Mouse (Mus musculus): ENCODE results near the gene Cpne4. TPM values are rescaled to one million over a fixed set of nuclear protein-coding genes. Genes with fewer than 3 reads are reported as not detected.

Gene Cpne4
- polyA plus RNA-seq, 1 experiment from 2014 or later = 1.4 TPM

DNA sequence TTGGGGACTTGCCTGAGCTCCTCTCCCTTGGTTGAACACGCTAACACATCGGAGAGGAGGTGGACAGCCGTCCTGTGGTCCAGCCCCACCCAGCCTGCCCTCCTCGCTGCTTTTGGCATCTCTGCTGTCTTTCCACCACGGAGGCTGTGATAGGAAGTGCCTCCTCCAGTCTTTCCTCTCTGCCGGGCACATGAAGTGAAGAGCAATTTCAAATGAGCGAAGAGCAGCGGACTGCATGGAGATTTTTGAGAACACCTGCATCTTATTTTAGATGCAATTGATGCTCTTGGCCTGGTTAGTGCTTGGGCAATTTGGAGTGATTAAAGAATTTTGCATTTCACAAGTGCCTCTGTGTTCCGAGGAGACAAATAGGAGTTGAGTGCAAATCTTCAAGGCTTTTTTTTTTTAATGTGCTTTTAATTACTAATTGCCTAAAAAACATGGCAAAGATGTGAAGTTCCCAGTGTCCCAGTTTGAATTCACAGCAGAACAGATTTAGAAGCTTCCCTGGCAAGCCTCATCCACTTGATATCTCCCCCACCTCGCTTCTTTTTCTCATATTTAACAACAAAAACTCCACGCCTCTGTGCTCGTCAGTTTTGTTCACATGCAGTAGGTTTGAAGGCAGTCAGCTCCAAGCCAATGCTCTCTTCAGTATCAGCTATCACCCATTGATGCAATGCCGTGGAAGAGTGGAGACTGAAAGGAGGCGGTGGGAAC is 195.7 kb downstream of the Cpne4 start:
- Histone ChIP-seq H3K4me2 (no peak overlapping the region), H3K36me3 (ENCODE audit: control insufficient read depth, insufficient read depth, low read length) (no peaks in the 10 kb centered on the region), H3K4me1 (replicated peaks; ENCODE audit: control insufficient read depth, insufficient read depth, low read length) (no peaks in the 10 kb centered on the region), H3K27ac (ENCODE audit: low read depth, low read length) (no peak overlapping the region), H3K9me3 (ENCODE audit: control insufficient read depth, low read length) (no peaks in the 10 kb centered on the region), H3K4me3 (ENCODE audit: low read depth, low read length) (no peak overlapping the region), H3K9ac (ENCODE audit: low read depth, low read length) (no peak overlapping the region), H3K27me3 (replicated peaks; ENCODE audit: control insufficient read depth, insufficient read depth, low read length) (no peaks in the 10 kb centered on the region)
- DNase-seq (ENCODE audit: low spot score) (no peak), ATAC-seq (replicated peaks; ENCODE audit: low FRiP score) (no peak)
- 80% methylated on average over 14 of the region's 14 CpGs for WGBS

DNA sequence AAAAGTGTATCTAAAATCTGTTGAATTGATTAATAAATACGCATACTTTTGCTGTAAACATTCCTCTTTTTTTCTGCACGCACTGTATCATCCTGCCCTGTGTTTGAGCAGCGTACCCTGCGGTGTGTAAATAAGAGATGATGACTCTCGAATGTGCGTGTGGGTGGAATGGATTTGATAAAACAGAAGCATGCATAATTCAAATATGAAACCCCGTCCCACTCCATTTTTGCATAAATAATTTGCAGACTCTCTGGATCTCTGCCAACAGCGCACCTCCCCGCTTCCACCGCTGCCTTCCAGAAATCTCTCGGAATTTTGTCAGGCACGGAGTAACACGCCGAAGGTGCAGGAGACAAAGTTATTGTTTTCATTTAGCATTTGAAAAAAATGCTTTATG is 208.4 kb downstream of the Cpne4 start:
- Histone ChIP-seq H3K36me3 (ENCODE audit: control insufficient read depth, insufficient read depth, low read length) (no peaks in the 10 kb centered on the region), H3K27ac (ENCODE audit: low read depth, low read length) (no peak overlapping the region), H3K27me3 (replicated peaks; ENCODE audit: control insufficient read depth, insufficient read depth, low read length) (no peaks in the 10 kb centered on the region), H3K9me3 (ENCODE audit: control insufficient read depth, low read length) (no peaks in the 10 kb centered on the region), H3K9ac (ENCODE audit: low read depth, low read length) (no peak overlapping the region), H3K4me2 (no peak overlapping the region), H3K4me1 (replicated peaks; ENCODE audit: control insufficient read depth, insufficient read depth, low read length) (no peaks in the 10 kb centered on the region), H3K4me3 (ENCODE audit: low read depth, low read length) (no peak overlapping the region)
- DNase-seq (ENCODE audit: low spot score) (no peak), ATAC-seq (replicated peaks; ENCODE audit: low FRiP score) (no peak)
- WGBS = 88% methylated on average over 14 of the region's 14 CpGs

DNA sequence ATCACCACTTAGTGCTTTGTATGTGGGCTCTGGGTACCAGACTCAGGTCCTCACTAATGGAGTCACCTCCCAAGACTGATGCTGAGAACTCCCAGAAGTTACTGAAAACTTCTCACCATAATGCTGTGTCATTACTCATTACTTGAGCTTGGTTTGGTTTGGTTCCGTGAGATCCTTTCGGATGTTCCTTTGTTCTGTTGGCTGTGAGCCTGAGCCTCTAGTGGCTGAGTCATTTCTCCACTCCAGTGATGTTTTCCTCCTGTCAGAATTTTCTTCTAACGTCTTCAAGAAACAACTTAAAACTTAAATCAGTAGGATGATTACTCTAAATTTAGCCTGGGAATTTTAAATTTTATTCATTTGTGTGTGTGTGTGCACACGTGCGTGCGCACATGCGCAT is 212.9 kb downstream of the Cpne4 start:
- Histone ChIP-seq H3K27ac (ENCODE audit: low read depth, low read length) (no peak overlapping the region), H3K9ac (ENCODE audit: low read depth, low read length) (no peak overlapping the region), H3K4me3 (ENCODE audit: low read depth, low read length) (no peak overlapping the region), H3K27me3 (replicated peaks; ENCODE audit: control insufficient read depth, insufficient read depth, low read length) (no peaks in the 10 kb centered on the region), H3K36me3 (ENCODE audit: control insufficient read depth, insufficient read depth, low read length) (no peaks in the 10 kb centered on the region), H3K4me2 (no peak overlapping the region), H3K9me3 (ENCODE audit: control insufficient read depth, low read length) (no peaks in the 10 kb centered on the region), H3K4me1 (replicated peaks; ENCODE audit: control insufficient read depth, insufficient read depth, low read length) (no peaks in the 10 kb centered on the region)
- DNase-seq (ENCODE audit: low spot score) = no peak
- 87% methylated on average over 7 of the region's 7 CpGs for WGBS
- no peak for ATAC-seq (replicated peaks; ENCODE audit: low FRiP score)

DNA sequence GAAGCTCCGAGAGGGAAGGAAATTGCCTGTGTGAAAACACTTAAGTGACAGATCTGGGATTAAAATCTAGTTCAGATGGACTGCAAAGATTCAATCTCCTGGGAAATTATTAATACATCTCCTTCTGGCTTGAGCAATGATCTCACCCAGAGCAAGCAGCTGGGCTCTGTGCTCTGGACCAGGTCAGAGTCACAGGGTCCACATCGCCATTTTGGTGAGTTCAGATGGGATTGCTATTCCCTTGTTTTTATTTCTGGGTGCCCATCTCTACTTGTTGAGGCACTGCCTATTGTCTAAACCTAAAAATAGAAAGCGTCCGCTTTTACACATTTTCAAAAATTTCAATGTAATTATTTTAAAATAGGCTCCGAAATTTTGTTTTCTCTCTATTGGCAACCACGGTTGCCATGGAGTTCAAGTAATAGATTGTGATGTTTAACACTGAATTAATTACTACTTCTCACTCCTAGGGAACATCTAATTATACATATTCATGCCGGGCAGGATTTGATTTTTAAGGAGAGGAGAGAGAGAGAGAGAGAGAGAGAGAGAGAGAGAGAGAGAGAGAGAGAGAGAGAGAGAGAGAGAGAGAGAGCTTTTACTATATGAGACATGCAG is 229.2 kb downstream of the Cpne4 start:
- H3K27ac ChIP-seq (ENCODE audit: low read depth, low read length) = no peak overlapping the region
- DNase-seq (ENCODE audit: low spot score) (no peak), ATAC-seq (replicated peaks; ENCODE audit: low FRiP score) (no peak)
- H3K4me3 ChIP-seq (ENCODE audit: low read depth, low read length) = no peak overlapping the region
- no peaks in the 10 kb centered on the region for H3K9me3 ChIP-seq (ENCODE audit: control insufficient read depth, low read length)
- H3K9ac ChIP-seq (ENCODE audit: low read depth, low read length) = no peak overlapping the region
- no peaks in the 10 kb centered on the region for H3K36me3 ChIP-seq (ENCODE audit: control insufficient read depth, insufficient read depth, low read length)
- 84% methylated on average over 7 of the region's 7 CpGs for WGBS
- no peaks in the 10 kb centered on the region for H3K27me3 ChIP-seq (replicated peaks; ENCODE audit: control insufficient read depth, insufficient read depth, low read length)
- H3K4me1 ChIP-seq (replicated peaks; ENCODE audit: control insufficient read depth, insufficient read depth, low read length) = no peaks in the 10 kb centered on the region
- no peak overlapping the region for H3K4me2 ChIP-seq

DNA sequence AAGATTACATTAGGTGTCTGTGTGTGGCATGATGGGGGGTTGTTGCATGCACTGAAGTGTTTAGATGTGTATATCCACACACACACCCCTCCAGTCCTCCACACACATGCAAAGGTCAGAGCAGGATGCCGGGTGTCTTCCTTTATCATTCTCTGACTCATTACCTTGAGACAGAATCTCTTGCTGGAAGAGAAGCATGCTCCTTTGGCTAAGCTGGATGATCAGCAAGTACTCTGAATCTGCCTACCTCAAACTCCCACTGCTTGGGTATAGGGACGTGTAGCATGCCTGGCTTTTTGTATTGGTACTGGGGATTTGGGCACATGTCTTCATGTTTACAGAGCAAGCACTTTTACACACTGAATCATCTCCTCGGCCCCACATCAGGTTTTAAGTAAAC is 230.0 kb downstream of the Cpne4 start:
- Histone ChIP-seq H3K27ac (ENCODE audit: low read depth, low read length) (no peak overlapping the region), H3K9ac (ENCODE audit: low read depth, low read length) (no peak overlapping the region), H3K4me3 (ENCODE audit: low read depth, low read length) (no peak overlapping the region), H3K27me3 (replicated peaks; ENCODE audit: control insufficient read depth, insufficient read depth, low read length) (no peaks in the 10 kb centered on the region), H3K4me1 (replicated peaks; ENCODE audit: control insufficient read depth, insufficient read depth, low read length) (no peaks in the 10 kb centered on the region), H3K36me3 (ENCODE audit: control insufficient read depth, insufficient read depth, low read length) (no peaks in the 10 kb centered on the region), H3K4me2 (no peak overlapping the region), H3K9me3 (ENCODE audit: control insufficient read depth, low read length) (no peaks in the 10 kb centered on the region)
- 61% methylated on average over 3 of the region's 3 CpGs for WGBS
- DNase-seq (ENCODE audit: low spot score) (no peak), ATAC-seq (replicated peaks; ENCODE audit: low FRiP score) (no peak)

DNA sequence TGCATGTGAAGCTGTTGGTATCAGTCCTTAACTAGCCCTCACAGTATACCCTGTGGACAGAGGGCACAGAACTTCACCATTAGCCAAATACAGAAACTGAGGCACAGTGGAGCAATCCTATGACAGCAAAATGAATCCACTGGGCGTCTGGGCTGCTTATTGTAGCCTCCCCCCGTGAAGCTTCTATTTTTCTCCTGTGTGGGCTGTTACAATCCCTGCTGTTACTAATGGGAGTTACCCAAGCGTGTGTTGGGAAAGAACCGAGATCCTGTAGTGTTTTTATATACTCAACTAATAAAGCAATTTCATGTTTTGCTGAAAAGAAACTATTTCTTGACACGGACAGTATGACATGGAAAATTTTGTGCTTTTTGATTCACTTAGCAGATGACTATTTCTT is 230.7 kb downstream of the Cpne4 start:
- Histone ChIP-seq H3K4me3 (ENCODE audit: low read depth, low read length) (no peak overlapping the region), H3K27me3 (replicated peaks; ENCODE audit: control insufficient read depth, insufficient read depth, low read length) (no peaks in the 10 kb centered on the region), H3K36me3 (ENCODE audit: control insufficient read depth, insufficient read depth, low read length) (no peaks in the 10 kb centered on the region), H3K27ac (ENCODE audit: low read depth, low read length) (no peak overlapping the region), H3K4me2 (no peak overlapping the region), H3K4me1 (replicated peaks; ENCODE audit: control insufficient read depth, insufficient read depth, low read length) (no peaks in the 10 kb centered on the region), H3K9ac (ENCODE audit: low read depth, low read length) (no peak overlapping the region), H3K9me3 (ENCODE audit: control insufficient read depth, low read length) (no peaks in the 10 kb centered on the region)
- DNase-seq (ENCODE audit: low spot score) = no peak
- WGBS = 76% methylated on average over 5 of the region's 5 CpGs
- ATAC-seq (replicated peaks; ENCODE audit: low FRiP score) = no peak

DNA sequence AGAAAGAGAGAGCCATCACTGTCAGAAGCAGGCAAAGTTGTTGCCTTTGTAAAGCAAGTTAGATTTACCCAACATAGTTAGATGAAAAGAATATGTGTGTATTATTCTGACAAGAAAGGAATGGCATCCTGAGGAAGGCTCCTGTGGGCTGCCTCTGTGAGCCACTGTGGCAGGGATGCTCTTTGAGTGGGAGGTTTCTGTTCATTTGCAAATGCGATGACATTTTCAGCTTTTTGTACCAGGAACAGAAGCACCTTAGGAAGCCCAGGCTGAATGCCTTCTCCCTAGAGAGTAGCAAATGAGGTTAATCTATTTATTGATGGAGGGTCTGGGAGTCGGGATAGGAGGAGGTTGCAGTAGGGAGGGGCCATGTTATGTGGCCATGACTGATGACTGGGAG is 249.5 kb downstream of the Cpne4 start:
- DNase-seq (ENCODE audit: low spot score) = no peak
- Histone ChIP-seq H3K36me3 (ENCODE audit: control insufficient read depth, insufficient read depth, low read length) (no peaks in the 10 kb centered on the region), H3K27me3 (replicated peaks; ENCODE audit: control insufficient read depth, insufficient read depth, low read length) (no peaks in the 10 kb centered on the region), H3K4me2 (no peak overlapping the region), H3K4me1 (replicated peaks; ENCODE audit: control insufficient read depth, insufficient read depth, low read length) (no peaks in the 10 kb centered on the region), H3K9ac (ENCODE audit: low read depth, low read length) (no peak overlapping the region), H3K9me3 (ENCODE audit: control insufficient read depth, low read length) (no peaks in the 10 kb centered on the region), H3K27ac (ENCODE audit: low read depth, low read length) (no peak overlapping the region), H3K4me3 (ENCODE audit: low read depth, low read length) (no peak overlapping the region)
- ATAC-seq (replicated peaks; ENCODE audit: low FRiP score) = no peak
- WGBS = 40% methylated on average over 2 of the region's 2 CpGs

DNA sequence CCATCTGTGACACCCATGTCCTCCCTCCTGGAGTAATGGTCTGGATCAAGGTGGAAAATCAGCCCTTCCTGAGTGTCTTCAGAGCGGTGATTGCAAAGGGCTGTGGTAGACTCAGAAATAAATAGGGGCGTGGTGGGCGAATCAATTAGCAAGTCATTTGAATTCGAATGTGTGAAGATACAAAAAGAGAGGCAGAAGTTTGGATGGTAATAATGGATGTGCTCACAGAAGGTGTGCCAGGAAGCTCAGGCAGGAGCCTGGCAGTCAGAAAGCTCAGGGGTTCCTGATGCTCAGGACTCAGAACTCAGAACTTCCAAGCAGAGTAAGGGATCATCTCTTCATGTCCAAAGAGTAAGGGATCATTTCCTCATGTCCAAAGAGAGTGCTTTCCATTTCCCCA is 257.7 kb downstream of the Cpne4 start:
- Histone ChIP-seq H3K27ac (ENCODE audit: low read depth, low read length) (no peak overlapping the region), H3K4me1 (replicated peaks; ENCODE audit: control insufficient read depth, insufficient read depth, low read length) (no peaks in the 10 kb centered on the region), H3K4me3 (ENCODE audit: low read depth, low read length) (no peak overlapping the region), H3K9ac (ENCODE audit: low read depth, low read length) (no peak overlapping the region), H3K4me2 (no peak overlapping the region), H3K36me3 (ENCODE audit: control insufficient read depth, insufficient read depth, low read length) (no peaks in the 10 kb centered on the region), H3K27me3 (replicated peaks; ENCODE audit: control insufficient read depth, insufficient read depth, low read length) (no peaks in the 10 kb centered on the region), H3K9me3 (ENCODE audit: control insufficient read depth, low read length) (no peaks in the 10 kb centered on the region)
- 71% methylated on average over 4 of the region's 4 CpGs for WGBS
- DNase-seq (ENCODE audit: low spot score) (no peak), ATAC-seq (replicated peaks; ENCODE audit: low FRiP score) (no peak)

DNA sequence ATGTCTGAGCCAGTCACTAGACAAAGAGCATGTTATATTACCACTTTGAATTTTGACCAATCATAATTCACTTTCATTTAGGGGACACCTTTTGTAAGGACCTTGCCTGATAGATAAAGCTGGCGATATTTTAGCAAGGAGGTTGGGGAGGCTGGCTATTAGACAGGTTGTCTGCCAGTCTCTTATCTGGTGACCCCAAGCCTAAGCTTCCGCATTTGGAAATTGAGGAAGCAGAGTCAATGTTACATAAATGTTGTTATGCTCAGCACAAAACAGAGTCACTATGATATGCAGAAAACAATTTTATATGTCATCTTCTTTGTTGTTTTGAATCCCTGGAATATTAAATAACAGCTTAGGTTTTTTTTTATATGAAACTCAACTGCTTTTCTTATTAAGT is 267.6 kb downstream of the Cpne4 start:
- no peak overlapping the region for H3K27ac ChIP-seq (ENCODE audit: low read depth, low read length)
- H3K4me2 ChIP-seq = no peak overlapping the region
- no peak overlapping the region for H3K9ac ChIP-seq (ENCODE audit: low read depth, low read length)
- DNase-seq (ENCODE audit: low spot score) = no peak
- no peaks in the 10 kb centered on the region for H3K36me3 ChIP-seq (ENCODE audit: control insufficient read depth, insufficient read depth, low read length)
- WGBS = 76% methylated on average over 2 of the region's 2 CpGs
- no peaks in the 10 kb centered on the region for H3K27me3 ChIP-seq (replicated peaks; ENCODE audit: control insufficient read depth, insufficient read depth, low read length)
- no peak for ATAC-seq (replicated peaks; ENCODE audit: low FRiP score)
- H3K4me3 ChIP-seq (ENCODE audit: low read depth, low read length) = no peak overlapping the region
- H3K4me1 ChIP-seq (replicated peaks; ENCODE audit: control insufficient read depth, insufficient read depth, low read length) = no peaks in the 10 kb centered on the region
- H3K9me3 ChIP-seq (ENCODE audit: control insufficient read depth, low read length) = no peaks in the 10 kb centered on the region

Measured in liver, embryonic 11.5 days (tissue).